Mouse (Mus musculus) layer of hippocampus, adult 8-10 months (tissue): ENCODE data around the gene Zfp93. TPM values are rescaled to one million over a fixed set of nuclear protein-coding genes. Genes with fewer than 3 reads are reported as not detected.

Experiments used
- DNase-seq, 2 experiments: peaks; one replicate each; pipeline ENCODE4 v3.0.0; 2022; ENCODE audit warnings: low spot score in 2 of 2
- total RNA-seq, 4 experiments: library from RNA; stranded (reverse); gene quantifications; 2 replicates each; pipeline ENCODE4 v1.2.4; 2022

Zfp93 gene
- total RNA-seq, 4 experiments from 2014 or later, result 12.4 to 20.1 (median 13.8) TPM

GRCm38 (mm10) chr7:24290106-24290693 is 20.0 kb downstream of the Zfp93 start:
- no peak for DNase-seq

- DNase-seq, result no peak
Measured at GRCm38 (mm10) chr7:24291387-24292090, 21.3 kb downstream of the Zfp93 start.

GRCm38 (mm10) chr7:24293061-24293851 is 23.0 kb downstream of the Zfp93 start:
- DNase-seq, result no peak

GRCm38 (mm10) chr7:24294763-24295162 is 24.5 kb downstream of the Zfp93 start:
- no peak for DNase-seq

GRCm38 (mm10) chr7:24295376-24295775 is 25.2 kb downstream of the Zfp93 start:
- no peak for DNase-seq

GRCm38 (mm10) chr7:24296386-24296785 is 26.2 kb downstream of the Zfp93 start:
- DNase-seq, result no peak

- no peak for DNase-seq
Measured at GRCm38 (mm10) chr7:24297361-24298095, 27.3 kb downstream of the Zfp93 start.

GRCm38 (mm10) chr7:24298635-24298972 is 28.4 kb downstream of the Zfp93 start:
- DNase-seq, result no peak

- DNase-seq, result peak; percentile 87 to 89
Measured at GRCm38 (mm10) chr7:24298973-24299708, 28.9 kb downstream of the Zfp93 start.

- DNase-seq, result no peak
Measured at GRCm38 (mm10) chr7:24299823-24300481, 29.7 kb downstream of the Zfp93 start.

- DNase-seq, result no peak
Measured at GRCm38 (mm10) chr7:24300771-24301282, 30.6 kb downstream of the Zfp93 start, which contains the start of gene Zfp61. TSS of gene Zfp61 (minus strand) at chr7:24301232.

GRCm38 (mm10) chr7:24315726-24316566 is 45.7 kb downstream of the Zfp93 start:
- no peak for DNase-seq

GRCm38 (mm10) chr7:24316567-24317092 is 46.4 kb downstream of the Zfp93 start, which contains the start of gene Zfp94:
TSS of gene Zfp94 (minus strand) at chr7:24316666.
- peak; percentile 96 to 97 for DNase-seq

- no peak for DNase-seq
Measured at GRCm38 (mm10) chr7:24318942-24319341, 48.7 kb downstream of the Zfp93 start.

GRCm38 (mm10) chr7:24322593-24322992 is 52.4 kb downstream of the Zfp93 start:
- no peak for DNase-seq

GRCm38 (mm10) chr7:24325197-24325596 is 55.0 kb downstream of the Zfp93 start:
- no peak for DNase-seq

- DNase-seq, result peak in 1 of 2 experiments; percentile 44
Measured at GRCm38 (mm10) chr7:24325675-24326128, 55.5 kb downstream of the Zfp93 start.

GRCm38 (mm10) chr7:24326273-24327135 is 56.3 kb downstream of the Zfp93 start:
- DNase-seq, result no peak
